Mouse (Mus musculus) heart, adult 9 months (tissue): ENCODE measurements at regions not wholly inside any gene's neighbourhood (a gene's known extent, or its start where the extent isn't known, plus 50 kb on each side); places are given as distances from the start of the nearest gene placed in this dataset.

Source experiments
- DNase-seq, 2 experiments: peaks; one replicate each; pipeline ENCODE4 v3.0.0; 2022; ENCODE audit warnings: low spot score in 2 of 2

DNA sequence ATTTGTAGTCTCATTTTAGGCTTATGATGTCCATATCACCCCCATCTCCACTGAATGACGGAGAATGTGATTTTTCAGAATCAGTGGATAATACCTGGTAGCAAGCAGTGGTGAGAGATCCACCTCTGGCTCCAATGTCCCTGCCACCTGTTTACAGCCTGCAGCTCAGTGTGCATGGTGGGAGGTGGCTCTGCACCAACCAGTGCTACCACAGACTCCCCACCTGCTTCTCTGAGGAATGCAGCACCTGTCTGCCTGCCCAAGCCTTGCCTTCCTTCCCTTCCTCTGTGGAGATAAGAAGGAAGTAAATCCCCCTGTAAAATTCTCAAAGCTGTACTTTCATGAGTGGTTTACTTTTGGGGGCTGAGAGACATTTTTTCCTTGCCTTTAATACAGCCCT is 95.9 kb upstream of the Shh start:
- no peak for DNase-seq

DNA sequence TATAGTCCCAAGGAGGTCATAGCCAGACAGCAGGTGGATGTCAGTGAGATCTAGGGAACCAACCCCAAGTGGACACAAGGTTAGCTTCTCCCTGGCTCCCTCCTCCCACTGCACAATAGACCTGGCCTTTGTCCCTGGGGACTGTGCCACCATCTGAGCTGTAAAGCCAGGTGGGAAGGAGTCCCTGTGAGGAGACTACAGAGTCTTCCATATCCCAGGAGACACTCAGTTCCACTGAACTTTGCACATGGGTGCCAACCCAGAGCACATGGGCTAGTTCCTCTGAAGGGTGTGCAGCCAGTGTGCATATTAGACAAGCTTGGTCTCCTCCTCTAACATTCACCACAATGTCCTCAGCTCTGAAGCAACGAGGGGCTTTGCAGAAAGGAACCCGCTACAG is 86.5 kb upstream of the Shh start:
- no peak for DNase-seq

DNA sequence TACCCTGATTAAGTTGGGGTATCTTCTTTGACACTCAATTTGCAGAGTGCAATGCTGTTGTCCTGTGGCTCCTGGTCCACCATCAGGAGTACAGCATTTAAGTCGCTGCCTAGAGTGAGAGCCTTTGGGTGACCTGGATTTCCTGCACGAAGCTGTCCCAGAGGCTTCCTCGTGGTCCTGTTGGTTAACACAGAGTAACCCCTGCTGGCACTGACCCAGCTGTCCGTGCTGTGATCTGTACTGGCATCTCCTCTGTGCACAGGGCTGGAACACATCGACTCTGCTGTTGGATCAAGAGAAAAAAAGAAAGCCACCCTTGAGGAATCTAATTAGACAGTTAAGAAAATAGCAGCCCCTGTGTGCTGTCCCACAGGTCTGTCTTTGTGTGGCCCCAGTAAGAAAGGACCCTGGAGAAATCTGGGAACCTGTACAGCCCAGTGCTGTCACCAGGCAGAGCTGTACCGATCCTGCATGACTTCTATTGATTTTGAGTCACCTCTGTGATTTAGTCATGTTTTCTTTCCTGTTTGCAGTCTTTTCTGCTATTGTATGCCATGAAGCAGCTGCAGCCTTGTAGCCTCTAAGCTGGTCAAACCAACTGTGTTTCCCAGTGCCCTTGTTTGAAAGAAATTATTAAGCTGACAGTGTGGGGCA is 63.3 kb upstream of the Shh start:
- no peak for DNase-seq

GRCm38 (mm10) chr5:28526435-28526834 is 59.4 kb upstream of the Shh start:
- no peak for DNase-seq

- no peak for DNase-seq
Measured at GRCm38 (mm10) chr5:28520800-28521707, 54.0 kb upstream of the Shh start.

DNA sequence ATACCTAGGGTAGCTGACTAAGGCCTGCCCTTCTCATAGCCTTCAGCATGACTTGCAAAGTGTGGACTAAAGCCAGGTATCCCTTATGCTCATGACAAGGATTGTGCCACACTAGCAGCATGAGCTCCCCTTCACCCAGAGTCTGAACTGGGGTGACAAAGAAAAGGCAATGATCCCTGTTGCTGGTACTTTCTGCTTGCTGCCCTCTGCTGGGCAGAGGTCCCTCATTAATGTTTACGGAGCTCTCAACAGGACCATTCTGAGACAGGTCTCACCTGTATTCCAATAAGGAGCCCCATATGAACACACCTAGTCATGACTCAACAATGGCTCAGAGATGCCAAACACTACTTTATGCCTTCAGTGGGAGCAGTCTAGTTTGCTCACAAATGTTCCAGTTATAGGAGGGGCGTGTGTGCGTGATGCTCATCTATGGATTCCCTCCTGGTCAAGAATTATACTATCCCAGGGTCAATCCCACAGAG is 52.0 kb upstream of the Shh start:
- DNase-seq, result no peak
